15 mouse cellular contexts compared by ENCODE assay signal in genomic region chr19:44023066-44023465, GRCm38 (mm10). TPM values are rescaled to one million over a fixed set of nuclear protein-coding genes. Genes with fewer than 3 reads are reported as not detected.
DNase-seq lines count a peak whose midpoint lies in the region; ATAC-seq lines count a peak whose summit lies in the region.
"Had no signal": no experiment of that assay in that cellular context is flagged by ENCODE, and none has a peak within 500 bp of the region (broad histone marks: within the 10 kb centered on the region; RNA-seq: fewer than 3 reads in every experiment).

No protein-coding gene starts in this region.

- H3K27me3 ChIP-seq in midbrain, embryonic 10.5 days (ENCODE audit: low read depth, poor library complexity, severe bottlenecking), result no peaks in the 10 kb centered on the region
- H3K27me3 ChIP-seq in midbrain, embryonic 16.5 days (ENCODE audit: control insufficient read depth, insufficient read depth, low read depth, low read length), result no peaks in the 10 kb centered on the region
- H3K27me3 ChIP-seq: midbrain, embryonic 12.5 days; neural tube, embryonic 15.5 days had no signal

- no peak overlapping the region for H3K27ac ChIP-seq in midbrain, embryonic 10.5 days (replicated peaks)
- H3K27ac ChIP-seq in midbrain, embryonic 16.5 days (ENCODE audit: low read length), result no peak overlapping the region
- H3K27ac ChIP-seq: forebrain, embryonic 10.5 days; midbrain, embryonic 12.5 days; neural tube, embryonic 15.5 days had no signal

- peak; percentile 14 for DNase-seq in heart, postnatal 4 days
- DNase-seq in heart, postnatal 25 days (ENCODE audit: low spot score), result no peak
- peak; percentile 28 for DNase-seq in midbrain, embryonic 10.5 days (ENCODE audit: low spot score)
- DNase-seq in embryo, embryonic 11 days, result peak; percentile 17
- peak; percentile 27 to 29 for DNase-seq in thymus, postnatal 36 days
- DNase-seq in cerebellum, adult 11-12 months, result no peak
- DNase-seq: adrenal gland, postnatal 10 days had no signal

- intact Hi-C loops in heart, postnatal 25 days (cut with DNase I), result no loop called here

- H3K9ac ChIP-seq in midbrain, embryonic 16.5 days (ENCODE audit: low read depth, low read length), result no peak overlapping the region
- H3K9ac ChIP-seq: midbrain, embryonic 12.5 days; neural tube, embryonic 15.5 days had no signal

- peaks cover 3% of the 10 kb centered on the region; the same call in 1 of the 2 replicates for H3K4me1 ChIP-seq in midbrain, embryonic 10.5 days
- no peaks in the 10 kb centered on the region for H3K4me1 ChIP-seq in midbrain, embryonic 16.5 days (ENCODE audit: control insufficient read depth, insufficient read depth, low read length)
- H3K4me1 ChIP-seq: midbrain, embryonic 12.5 days; neural tube, embryonic 15.5 days had no signal

- 74% methylated on average over 5 of the region's 5 CpGs for whole genome bisulfite sequencing in midbrain, embryonic 10.5 days
- WGBS in midbrain, embryonic 16.5 days, result 71% methylated on average over 5 of the region's 5 CpGs

- no peak overlapping the region for H3K4me2 ChIP-seq in midbrain, embryonic 16.5 days (ENCODE audit: low read length)
- H3K4me2 ChIP-seq: midbrain, embryonic 12.5 days; neural tube, embryonic 15.5 days had no signal

- H3K4me3 ChIP-seq in midbrain, embryonic 10.5 days, result no peak overlapping the region
- no peak overlapping the region for H3K4me3 ChIP-seq in midbrain, embryonic 16.5 days (ENCODE audit: low read depth, low read length)
- H3K4me3 ChIP-seq: forebrain, embryonic 10.5 days; midbrain, embryonic 12.5 days; neural tube, embryonic 15.5 days had no signal

- ATAC-seq in midbrain, embryonic 16.5 days, result no peak
- no peak for ATAC-seq in cerebellum, adult (ENCODE audit: insufficient number of reproducible peaks, low FRiP score, low TSS enrichment)
- ATAC-seq: CD4-positive, CD25-positive, alpha-beta regulatory T cell, adult 4 months had no signal

- H3K9me3 ChIP-seq in midbrain, embryonic 10.5 days (replicated peaks), result no peaks in the 10 kb centered on the region
- no peaks in the 10 kb centered on the region for H3K9me3 ChIP-seq in midbrain, embryonic 16.5 days (replicated peaks; ENCODE audit: control insufficient read depth, low read length, poor library complexity, severe bottlenecking)
- H3K9me3 ChIP-seq: forebrain, embryonic 10.5 days; midbrain, embryonic 12.5 days; neural tube, embryonic 15.5 days had no signal

- H3K36me3 ChIP-seq in midbrain, embryonic 10.5 days, result no peaks in the 10 kb centered on the region
- H3K36me3 ChIP-seq in midbrain, embryonic 16.5 days (ENCODE audit: control insufficient read depth, insufficient read depth, low read length), result no peaks in the 10 kb centered on the region
- H3K36me3 ChIP-seq: forebrain, embryonic 10.5 days; midbrain, embryonic 12.5 days; neural tube, embryonic 15.5 days had no signal

RNA-seq across cellular contexts. Expression of gene Cyp2c23, which starts 5.9 kb away (rescaled TPM):
- not detected for total RNA-seq in heart, postnatal 4 days (2021)
- total RNA-seq in heart, postnatal 25 days (2021), result not detected
- polyA plus RNA-seq in midbrain, embryonic 10.5 days (2016; fragmentation: Nextera tagmentation; extraction: Ambion mirVana), result not detected in 2 replicates
- polyA plus RNA-seq in midbrain, embryonic 16.5 days (2015; fragmentation: Nextera tagmentation; extraction: Ambion mirVana), result not detected in 2 replicates
- total RNA-seq: common myeloid progenitor, adult 5-6 weeks had no signal
- polyA plus RNA-seq: CD4-positive, CD25-positive, alpha-beta regulatory T cell, adult 4 months; forebrain, embryonic 10.5 days; midbrain, embryonic 12.5 days; neural tube, embryonic 15.5 days had no signal

RNA-seq across cellular contexts. Expression of gene Cpn1, which starts 36.7 kb away (rescaled TPM):
- total RNA-seq in heart, postnatal 4 days (2021), result not detected
- total RNA-seq in heart, postnatal 25 days (2021), result under 1 TPM; 0.16 to 0.31 TPM
- 0.22 and 0.42 TPM in 2 replicates for polyA plus RNA-seq in midbrain, embryonic 10.5 days (2016; fragmentation: Nextera tagmentation; extraction: Ambion mirVana)
- 0.37 and 0.39 TPM in 2 replicates for polyA plus RNA-seq in midbrain, embryonic 16.5 days (2015; fragmentation: Nextera tagmentation; extraction: Ambion mirVana)
- total RNA-seq: common myeloid progenitor, adult 5-6 weeks; heart, postnatal 10 days had no signal
- polyA plus RNA-seq: CD4-positive, CD25-positive, alpha-beta regulatory T cell, adult 4 months had no signal

RNA-seq across cellular contexts. Expression of gene Erlin1, which starts 46.5 kb away (rescaled TPM):
- 1 to 10 TPM; 8.9 to 9.5 TPM for total RNA-seq in heart, postnatal 4 days (2021)
- total RNA-seq in heart, postnatal 25 days (2021), result 1 to 10 TPM; 6.7 TPM
- polyA plus RNA-seq in midbrain, embryonic 10.5 days (2016; fragmentation: Nextera tagmentation; extraction: Ambion mirVana), result 22.2 and 23.6 TPM in 2 replicates
- 23.7 and 24.4 TPM in 2 replicates for polyA plus RNA-seq in midbrain, embryonic 16.5 days (2015; fragmentation: Nextera tagmentation; extraction: Ambion mirVana)

Comparison
In these comparisons a context has a peak if more than half of its experiments do, and no peak if none do; other contexts are left out.
1. DNase-seq: peak in heart, postnatal 4 days (single experiment), midbrain, embryonic 10.5 days (single experiment), embryo, embryonic 11 days (single experiment) and thymus, postnatal 36 days (2 of 2); none in heart, postnatal 25 days (single experiment) and cerebellum, adult 11-12 months (single experiment).